Mouse (Mus musculus): ENCODE results near the gene Kcna4. TPM values are rescaled to one million over a fixed set of nuclear protein-coding genes. Genes with fewer than 3 reads are reported as not detected.

The Kcna4 gene
- polyA plus RNA-seq (2011; ENCODE audit: insufficient read depth, insufficient read length, low read depth, missing spikeins): not detected in 2 replicates

DNA sequence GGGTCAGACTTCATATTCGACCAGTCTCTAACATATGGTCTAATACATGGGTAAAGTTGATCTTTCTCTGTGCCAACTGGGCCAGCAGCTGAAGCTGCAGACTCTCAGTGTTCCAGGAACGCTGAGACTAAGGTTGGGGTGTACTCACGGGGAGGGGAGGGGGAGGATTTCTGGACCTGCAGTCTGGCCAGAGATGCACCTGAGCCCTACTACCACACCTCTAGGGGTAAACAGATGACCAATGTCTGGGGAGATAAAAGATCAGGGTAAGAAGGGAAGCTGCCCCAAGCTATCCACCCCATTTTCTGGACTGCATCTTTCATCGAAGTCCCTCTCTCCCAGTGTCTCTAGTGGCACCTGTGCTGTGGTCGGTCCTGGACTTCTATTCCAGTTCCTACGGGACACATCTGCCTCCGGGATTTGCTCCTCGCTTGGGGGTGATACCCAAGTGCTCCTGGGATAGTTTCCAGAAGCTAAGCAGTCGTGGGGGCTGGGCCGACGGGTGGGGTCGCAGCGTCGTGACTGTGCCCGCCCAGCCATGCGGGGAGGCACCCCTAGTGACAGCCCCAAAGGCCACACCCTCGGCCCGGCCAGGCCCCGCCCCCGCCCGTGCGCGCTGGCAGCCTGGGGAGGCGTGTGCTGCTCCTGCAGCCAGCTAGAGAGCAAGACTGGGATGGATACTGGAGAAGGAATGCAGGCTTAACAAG is at the start of gene Kcna4:
Gene Kcna4 (plus strand): TSS at position 650 of the 707 bp plus-strand sequence.
- Histone ChIP-seq H3K4me3 (ENCODE audit: low read depth, low read length) (peak within 1 kb of the TSS; percentile 42), H3K27ac (ENCODE audit: insufficient read depth, low read length) (no peak within 1 kb of the TSS), H3K27me3 (ENCODE audit: control insufficient read depth, insufficient read depth, low read length, poor library complexity, severe bottlenecking) (peaks cover 4% of the 10 kb centered on the region; the same call in 1 of the 2 replicates), H3K9me3 (replicated peaks; ENCODE audit: control insufficient read depth, insufficient read depth, low read length, poor library complexity, severe bottlenecking) (no peaks in the 10 kb centered on the region), H3K36me3 (ENCODE audit: control insufficient read depth, insufficient read depth, low read length, poor library complexity, severe bottlenecking) (no peaks in the 10 kb centered on the region), H3K9ac (ENCODE audit: low read depth, poor library complexity, severe bottlenecking) (no peak within 1 kb of the TSS), H3K4me1 (ENCODE audit: control insufficient read depth, insufficient read depth, low read length) (no peaks in the 10 kb centered on the region)
- TF ChIP-seq EP300 (IDR thresholded peaks at IDR 0.05; ENCODE audit: insufficient read depth, low read depth, low read length): no peak
- TF ChIP-seq POLR2A (IDR thresholded peaks at IDR 0.05; ENCODE audit: insufficient read depth, low read length): no peak
- TF ChIP-seq CTCF (IDR thresholded peaks at IDR 0.05; ENCODE audit: low read depth, low read length): no peak

DNA sequence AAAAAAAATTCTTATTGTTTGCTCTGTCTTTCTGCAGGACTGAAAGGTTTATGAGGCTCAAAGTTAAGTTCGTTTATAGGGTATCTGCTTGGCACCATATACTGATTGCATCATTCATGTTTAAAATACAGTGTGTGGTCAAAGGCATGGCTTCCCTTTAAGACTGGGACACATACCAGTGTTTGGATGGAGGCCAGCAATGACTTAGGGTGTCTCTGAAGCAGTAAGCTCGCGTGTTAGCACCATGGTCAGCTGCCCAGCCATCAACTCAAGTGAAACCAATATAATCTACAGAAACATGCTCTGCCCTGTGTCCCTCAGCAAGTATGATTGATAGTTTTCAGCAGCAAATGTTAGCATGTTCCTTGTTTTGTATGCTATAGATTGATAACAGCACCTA is 32.3 kb upstream of the Kcna4 start:
- TF ChIP-seq POLR2A (IDR thresholded peaks at IDR 0.05; ENCODE audit: insufficient read depth, low read length) (no peak), EP300 (IDR thresholded peaks at IDR 0.05; ENCODE audit: insufficient read depth, low read depth, low read length) (no peak), CTCF (IDR thresholded peaks at IDR 0.05; ENCODE audit: low read depth, low read length) (no peak)
- H3K4me3 ChIP-seq (ENCODE audit: low read depth, low read length): no peak overlapping the region
- no peak overlapping the region for H3K27ac ChIP-seq (ENCODE audit: insufficient read depth, low read length)
- H3K4me1 ChIP-seq (ENCODE audit: control insufficient read depth, insufficient read depth, low read length): no peaks in the 10 kb centered on the region
- H3K9me3 ChIP-seq (replicated peaks; ENCODE audit: control insufficient read depth, insufficient read depth, low read length, poor library complexity, severe bottlenecking): no peaks in the 10 kb centered on the region
- no peaks in the 10 kb centered on the region for H3K27me3 ChIP-seq (ENCODE audit: control insufficient read depth, insufficient read depth, low read length, poor library complexity, severe bottlenecking)
- no peaks in the 10 kb centered on the region for H3K36me3 ChIP-seq (ENCODE audit: control insufficient read depth, insufficient read depth, low read length, poor library complexity, severe bottlenecking)
- H3K9ac ChIP-seq (ENCODE audit: low read depth, poor library complexity, severe bottlenecking): no peak overlapping the region

DNA sequence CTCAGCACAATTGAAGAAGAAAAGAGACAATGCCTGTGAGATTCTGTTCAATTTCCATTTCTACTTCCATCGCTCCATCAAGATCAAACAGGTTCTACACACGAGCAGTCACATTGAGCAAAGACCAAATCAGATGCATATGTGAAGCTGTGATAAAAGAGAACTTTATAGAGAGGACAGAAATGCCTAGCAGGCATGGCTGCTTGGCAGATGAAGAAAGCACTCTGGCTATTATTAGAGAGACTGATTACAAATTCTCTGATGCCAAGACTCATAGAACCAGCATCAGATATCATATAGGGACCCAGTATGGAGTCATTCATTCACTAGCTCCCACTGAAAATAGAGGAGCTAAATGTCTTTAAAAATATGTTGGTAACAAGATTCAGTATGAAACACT is 24.2 kb upstream of the Kcna4 start:
- Histone ChIP-seq H3K4me3 (ENCODE audit: low read depth, low read length) (no peak overlapping the region), H3K27me3 (ENCODE audit: control insufficient read depth, insufficient read depth, low read length, poor library complexity, severe bottlenecking) (no peaks in the 10 kb centered on the region), H3K9ac (ENCODE audit: low read depth, poor library complexity, severe bottlenecking) (no peak overlapping the region), H3K36me3 (ENCODE audit: control insufficient read depth, insufficient read depth, low read length, poor library complexity, severe bottlenecking) (no peaks in the 10 kb centered on the region), H3K27ac (ENCODE audit: insufficient read depth, low read length) (no peak overlapping the region), H3K9me3 (replicated peaks; ENCODE audit: control insufficient read depth, insufficient read depth, low read length, poor library complexity, severe bottlenecking) (no peaks in the 10 kb centered on the region), H3K4me1 (ENCODE audit: control insufficient read depth, insufficient read depth, low read length) (no peaks in the 10 kb centered on the region)
- no peak for TF ChIP-seq EP300 (IDR thresholded peaks at IDR 0.05; ENCODE audit: insufficient read depth, low read depth, low read length)

DNA sequence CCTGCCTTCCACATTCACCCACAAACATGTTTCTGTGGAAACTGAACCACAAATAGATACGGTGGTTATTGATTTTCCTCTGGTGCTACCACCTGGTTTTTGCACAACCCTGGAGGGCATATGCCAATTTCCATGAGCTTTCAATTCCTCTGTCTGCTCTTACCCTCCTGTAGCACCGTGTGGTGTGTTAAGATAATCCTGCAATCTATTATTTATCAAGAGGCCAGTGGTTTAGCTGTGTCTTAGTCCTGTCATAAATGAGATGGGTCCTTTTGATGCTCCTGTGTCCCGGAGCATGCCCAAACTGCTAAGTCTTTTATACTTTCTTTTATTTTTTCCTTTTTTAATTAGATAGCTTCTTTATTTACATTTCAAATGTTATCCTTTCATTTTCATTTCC is 20.4 kb upstream of the Kcna4 start:
- no peak overlapping the region for H3K27ac ChIP-seq (ENCODE audit: insufficient read depth, low read length)
- TF ChIP-seq CTCF (IDR thresholded peaks at IDR 0.05; ENCODE audit: low read depth, low read length) (no peak), EP300 (IDR thresholded peaks at IDR 0.05; ENCODE audit: insufficient read depth, low read depth, low read length) (no peak), POLR2A (IDR thresholded peaks at IDR 0.05; ENCODE audit: insufficient read depth, low read length) (no peak)
- H3K9me3 ChIP-seq (replicated peaks; ENCODE audit: control insufficient read depth, insufficient read depth, low read length, poor library complexity, severe bottlenecking): no peaks in the 10 kb centered on the region
- H3K27me3 ChIP-seq (ENCODE audit: control insufficient read depth, insufficient read depth, low read length, poor library complexity, severe bottlenecking): no peaks in the 10 kb centered on the region
- no peaks in the 10 kb centered on the region for H3K4me1 ChIP-seq (ENCODE audit: control insufficient read depth, insufficient read depth, low read length)
- no peaks in the 10 kb centered on the region for H3K36me3 ChIP-seq (ENCODE audit: control insufficient read depth, insufficient read depth, low read length, poor library complexity, severe bottlenecking)
- H3K9ac ChIP-seq (ENCODE audit: low read depth, poor library complexity, severe bottlenecking): no peak overlapping the region
- H3K4me3 ChIP-seq (ENCODE audit: low read depth, low read length): no peak overlapping the region

DNA sequence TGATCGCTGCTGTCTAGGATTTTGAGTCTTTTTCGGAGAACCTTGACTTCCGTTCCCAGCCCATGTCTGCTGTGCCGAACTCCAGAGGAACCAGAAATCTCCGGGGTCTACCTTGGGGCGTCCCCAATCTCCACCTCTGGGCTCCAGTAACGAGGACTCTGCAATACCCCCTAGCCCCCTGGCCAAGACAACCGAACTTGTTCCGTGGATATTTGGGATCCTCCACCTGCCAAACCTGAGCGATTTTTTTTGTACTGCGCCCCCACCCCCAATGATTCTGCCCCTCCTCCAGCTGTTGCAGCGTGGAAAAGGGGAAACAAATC is 219 bp downstream of the Kcna4 start:
- no peak overlapping the region for H3K27ac ChIP-seq (ENCODE audit: insufficient read depth, low read length)
- H3K4me3 ChIP-seq (ENCODE audit: low read depth, low read length): peak overlapping the region; percentile 42
- H3K36me3 ChIP-seq (ENCODE audit: control insufficient read depth, insufficient read depth, low read length, poor library complexity, severe bottlenecking): no peaks in the 10 kb centered on the region
- H3K9ac ChIP-seq (ENCODE audit: low read depth, poor library complexity, severe bottlenecking): no peak overlapping the region
- peaks cover 4% of the 10 kb centered on the region; the same call in 1 of the 2 replicates for H3K27me3 ChIP-seq (ENCODE audit: control insufficient read depth, insufficient read depth, low read length, poor library complexity, severe bottlenecking)
- H3K4me1 ChIP-seq (ENCODE audit: control insufficient read depth, insufficient read depth, low read length): no peaks in the 10 kb centered on the region
- TF ChIP-seq EP300 (IDR thresholded peaks at IDR 0.05; ENCODE audit: insufficient read depth, low read depth, low read length) (no peak), CTCF (IDR thresholded peaks at IDR 0.05; ENCODE audit: low read depth, low read length) (no peak), POLR2A (IDR thresholded peaks at IDR 0.05; ENCODE audit: insufficient read depth, low read length) (no peak)
- no peaks in the 10 kb centered on the region for H3K9me3 ChIP-seq (replicated peaks; ENCODE audit: control insufficient read depth, insufficient read depth, low read length, poor library complexity, severe bottlenecking)

DNA sequence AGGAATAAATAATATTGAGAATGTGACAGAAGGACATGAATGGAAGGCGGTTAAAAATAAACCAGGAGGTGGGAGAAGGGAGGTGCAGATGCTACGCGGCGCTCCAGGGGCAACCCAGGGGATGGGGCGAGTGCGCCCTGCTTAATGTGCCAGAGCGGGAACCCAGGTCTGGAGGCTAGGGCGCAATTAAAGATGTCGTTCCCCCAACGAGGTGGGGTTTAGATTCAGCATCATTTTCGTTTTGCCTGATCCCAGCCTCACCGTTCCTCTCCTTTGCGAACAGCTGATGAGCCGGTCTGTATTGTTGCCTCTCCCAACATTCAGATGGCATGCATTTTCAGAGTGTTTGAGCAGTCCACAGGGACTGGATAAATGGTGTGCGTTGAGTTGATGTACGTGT is 703 bp downstream of the Kcna4 start:
- Histone ChIP-seq H3K9ac (ENCODE audit: low read depth, poor library complexity, severe bottlenecking) (no peak overlapping the region), H3K4me1 (ENCODE audit: control insufficient read depth, insufficient read depth, low read length) (no peaks in the 10 kb centered on the region), H3K9me3 (replicated peaks; ENCODE audit: control insufficient read depth, insufficient read depth, low read length, poor library complexity, severe bottlenecking) (no peaks in the 10 kb centered on the region), H3K27ac (ENCODE audit: insufficient read depth, low read length) (no peak overlapping the region), H3K36me3 (ENCODE audit: control insufficient read depth, insufficient read depth, low read length, poor library complexity, severe bottlenecking) (no peaks in the 10 kb centered on the region), H3K4me3 (ENCODE audit: low read depth, low read length) (peak overlapping the region; percentile 40), H3K27me3 (ENCODE audit: control insufficient read depth, insufficient read depth, low read length, poor library complexity, severe bottlenecking) (peaks cover 4% of the 10 kb centered on the region; the same call in 1 of the 2 replicates)
- TF ChIP-seq CTCF (IDR thresholded peaks at IDR 0.05; ENCODE audit: low read depth, low read length): no peak
- no peak for TF ChIP-seq POLR2A (IDR thresholded peaks at IDR 0.05; ENCODE audit: insufficient read depth, low read length)
- TF ChIP-seq EP300 (IDR thresholded peaks at IDR 0.05; ENCODE audit: insufficient read depth, low read depth, low read length): no peak
